Mouse (Mus musculus) olfactory bulb, adult 2 months (tissue): ENCODE measurements around the gene Por. TPM values are rescaled to one million over a fixed set of nuclear protein-coding genes. Genes with fewer than 3 reads are reported as not detected.

Experiments
- H3K27ac ChIP-seq: fragments of 200-500 bp; 2 replicates; pipeline ENCODE4 v1.5.1; 2012; ENCODE audit warnings: low read depth, low read length; ENCODE audit not compliant: insufficient read depth
- H3K4me1 ChIP-seq: fragments of 200-500 bp; 2 replicates; pipeline ENCODE4 v1.6.1; 2012; ENCODE audit warnings: low read length; ENCODE audit not compliant: control insufficient read depth, insufficient read depth
- H3K4me3 ChIP-seq: fragments of 200-500 bp; 2 replicates; pipeline ENCODE4 v1.5.1; 2012; ENCODE audit warnings: mild to moderate bottlenecking, low read depth, low read length, moderate library complexity; ENCODE audit not compliant: insufficient read depth
- CTCF ChIP-seq: fragments of 200-500 bp; IDR thresholded peaks from 2 replicates; pipeline ENCODE4 v1.5.1; 2012; ENCODE audit warnings: low read depth, mild to moderate bottlenecking, low read length, moderate library complexity; ENCODE audit not compliant: insufficient read depth
- POLR2A ChIP-seq: fragments of 200-500 bp; IDR thresholded peaks from 2 replicates; pipeline ENCODE4 v1.6.1; 2012; ENCODE audit warnings: mild to moderate bottlenecking, low read depth, low read length, moderate library complexity; ENCODE audit not compliant: insufficient read depth
- WGBS: fragments of 180-500 bp; shearing (Covaris S2); methylation state at CpG from one replicate; pipeline ENCODE4 v1.1.7; 2018; 5-methylcytosine and 5-hydroxymethylcytosine counted together
- polyA plus RNA-seq: library from polyadenylated mRNA; stranded (reverse); fragments of >200 nt; gene quantifications from 2 replicates; pipeline ENCODE4 v1.2.4, GENCODE M21; 2012; ENCODE audit warnings: low replicate concordance; ENCODE audit not compliant: missing spikeins, insufficient read depth, insufficient read length

The Por gene
- polyA plus RNA-seq, 1 experiment: not detected

- Histone ChIP-seq H3K27ac (no peak overlapping the region), H3K4me3 (no peak overlapping the region), H3K4me1 (peaks cover 10% of the 10 kb centered on the region)
- TF ChIP-seq CTCF (no peak), POLR2A (no peak)
- 94% methylated on average over 7 of the region's 7 CpGs for WGBS
Measured at GRCm38 (mm10) chr5:135703431-135703830, 33.6 kb downstream of the Por start.

- no peak overlapping the region for H3K27ac ChIP-seq
- WGBS: 91% methylated on average over 4 of the region's 4 CpGs
- H3K4me3 ChIP-seq: no peak overlapping the region
- H3K4me1 ChIP-seq: peaks cover 8% of the 10 kb centered on the region
- TF ChIP-seq CTCF (no peak), POLR2A (no peak)
Measured at GRCm38 (mm10) chr5:135705383-135705782, 35.5 kb downstream of the Por start.

GRCm38 (mm10) chr5:135707039-135707438 is 37.2 kb downstream of the Por start:
- TF ChIP-seq POLR2A: no peak
- no peak for TF ChIP-seq CTCF
- peaks cover 16% of the 10 kb centered on the region for H3K4me1 ChIP-seq
- 91% methylated on average over 13 of the region's 13 CpGs for WGBS

GRCm38 (mm10) chr5:135707855-135708254 is 38.0 kb downstream of the Por start:
- H3K4me1 ChIP-seq: peaks cover 10% of the 10 kb centered on the region
- H3K27ac ChIP-seq: no peak overlapping the region
- TF ChIP-seq POLR2A: no peak
- TF ChIP-seq CTCF: no peak
- WGBS: 50% methylated on average over 1 of the region's 1 CpGs
- no peak overlapping the region for H3K4me3 ChIP-seq

More at GRCm38 (mm10) chr5:135707039-135707438, 37.2 kb downstream of the Por start:
- H3K27ac ChIP-seq: no peak overlapping the region
- no peak overlapping the region for H3K4me3 ChIP-seq

- WGBS: 96% methylated on average over 5 of the region's 5 CpGs
- Histone ChIP-seq H3K27ac (no peak overlapping the region), H3K4me3 (no peak overlapping the region), H3K4me1 (peaks cover 12% of the 10 kb centered on the region; the same call in 1 of the 2 replicates)
- TF ChIP-seq CTCF (no peak), POLR2A (no peak)
Measured at GRCm38 (mm10) chr5:135709716-135710115, 39.9 kb downstream of the Por start.

GRCm38 (mm10) chr5:135710599-135711214 is 40.9 kb downstream of the Por start:
- no peak for TF ChIP-seq CTCF
- no peak for TF ChIP-seq POLR2A
- 37% methylated on average over 7 of the region's 7 CpGs for WGBS
- Histone ChIP-seq H3K4me3 (no peak overlapping the region), H3K4me1 (peaks cover 12% of the 10 kb centered on the region; the same call in 1 of the 2 replicates), H3K27ac (no peak overlapping the region)

- Histone ChIP-seq H3K4me3 (no peak overlapping the region), H3K4me1 (peaks cover 12% of the 10 kb centered on the region; the same call in 1 of the 2 replicates), H3K27ac (no peak overlapping the region)
- WGBS: 94% methylated on average over 13 of the region's 13 CpGs
- TF ChIP-seq CTCF: no peak
- no peak for TF ChIP-seq POLR2A
Measured at GRCm38 (mm10) chr5:135711582-135712355, 41.9 kb downstream of the Por start.

- WGBS: 89% methylated on average over 4 of the region's 4 CpGs
- H3K4me3 ChIP-seq: no peak overlapping the region
- H3K27ac ChIP-seq: no peak overlapping the region
- TF ChIP-seq CTCF (no peak), POLR2A (no peak)
- H3K4me1 ChIP-seq: peaks cover 12% of the 10 kb centered on the region; the same call in 1 of the 2 replicates
Measured at GRCm38 (mm10) chr5:135712803-135713202, 43.0 kb downstream of the Por start.

GRCm38 (mm10) chr5:135713441-135714218 is 43.8 kb downstream of the Por start:
- H3K4me1 ChIP-seq: peaks cover 12% of the 10 kb centered on the region; the same call in 1 of the 2 replicates
- WGBS: 76% methylated on average over 16 of the region's 16 CpGs
- H3K4me3 ChIP-seq: no peak overlapping the region
- H3K27ac ChIP-seq: no peak overlapping the region
- TF ChIP-seq POLR2A (no peak), CTCF (no peak)
